Mouse (Mus musculus) embryonic facial prominence, embryonic 12.5 days (tissue): ENCODE data around the gene Zfyve27. TPM values are rescaled to one million over a fixed set of nuclear protein-coding genes. Genes with fewer than 3 reads are reported as not detected.

Source experiments
- ATAC-seq: fragments of 200-750 bp; cut with Nextera tagmentation; 2 replicates; pipeline ENCODE4 v1.8.0; 2017; ENCODE audit not compliant: insufficient number of reproducible peaks, insufficient read depth, low FRiP score, low TSS enrichment
- H3K27ac ChIP-seq: fragments of 300-500 bp; sonication (generic); 2 replicates; pipeline ENCODE4 v1.5.1; 2016; ENCODE audit warnings: mild to moderate bottlenecking
- H3K27me3 ChIP-seq: fragments of 300-500 bp; sonication (generic); 2 replicates; pipeline ENCODE4 v1.6.1; 2016; ENCODE audit warnings: mild to moderate bottlenecking, moderate library complexity
- H3K36me3 ChIP-seq: fragments of 300-500 bp; sonication (generic); 2 replicates; pipeline ENCODE4 v1.6.1; 2016; ENCODE audit warnings: mild to moderate bottlenecking
- H3K4me1 ChIP-seq: fragments of 300-500 bp; sonication (generic); 2 replicates; pipeline ENCODE4 v1.6.1; 2016
- H3K4me2 ChIP-seq: fragments of 300-500 bp; sonication (generic); replicated peaks from 2 replicates; pipeline ENCODE4 v1.6.1; 2016; ENCODE audit warnings: mild to moderate bottlenecking, moderate library complexity
- H3K4me3 ChIP-seq: fragments of 300-500 bp; sonication (generic); 2 replicates; pipeline ENCODE4 v1.5.1; 2016; ENCODE audit warnings: mild to moderate bottlenecking
- H3K9ac ChIP-seq: fragments of 300-500 bp; sonication (generic); 2 replicates; pipeline ENCODE4 v1.6.1; 2016; ENCODE audit warnings: mild to moderate bottlenecking, moderate library complexity
- H3K9me3 ChIP-seq: fragments of 300-500 bp; sonication (generic); 2 replicates; pipeline ENCODE4 v1.6.1; 2016; ENCODE audit warnings: mild to moderate bottlenecking, moderate library complexity
- WGBS: fragments of 180-500 bp; shearing (Covaris S2); methylation state at CpG from one replicate; pipeline ENCODE4 v1.1.7; 2016; 5-methylcytosine and 5-hydroxymethylcytosine counted together
- polyA plus RNA-seq: library from polyadenylated mRNA; unstranded; fragments of >200 nt; fragmentation: Nextera tagmentation; extraction: Ambion mirVana; gene quantifications from 2 replicates; pipeline ENCODE4 v1.2.1, GENCODE M21; 2016

The Zfyve27 gene
- 32.5 and 36.5 TPM in 2 replicates for polyA plus RNA-seq

DNA sequence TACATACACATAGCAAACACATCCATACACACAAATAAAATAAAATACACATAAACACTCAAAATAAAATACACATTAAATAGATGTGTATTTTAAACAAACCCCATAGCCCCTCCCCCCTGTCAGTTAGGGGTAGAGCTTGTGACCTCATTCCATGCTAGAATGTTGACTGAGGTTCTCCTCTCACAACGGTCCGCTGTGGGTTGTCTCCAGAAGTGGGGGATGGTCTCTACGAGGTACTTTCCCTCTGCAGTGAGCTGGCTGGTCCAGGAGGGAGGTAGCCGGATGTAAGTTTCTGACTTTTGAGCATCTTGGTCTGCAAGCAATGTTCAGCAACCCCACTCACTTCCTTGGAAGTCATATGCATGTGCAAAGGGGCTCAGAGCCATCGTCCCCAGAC, at the start of gene Zfyve27:
Gene Zfyve27 (plus strand): TSS at position 188 of the 400 bp plus-strand sequence.
- 75% methylated on average over 5 of the region's 5 CpGs for WGBS
- no peaks in the 10 kb centered on the region for H3K9me3 ChIP-seq
- no peaks in the 10 kb centered on the region for H3K4me1 ChIP-seq
- H3K36me3 ChIP-seq: no peaks in the 10 kb centered on the region
- H3K27ac ChIP-seq: no peak within 1 kb of the TSS
- no peak within 1 kb of the TSS for H3K4me2 ChIP-seq
- no peak within 1 kb of the TSS for H3K4me3 ChIP-seq
- H3K27me3 ChIP-seq: peaks cover 10% of the 10 kb centered on the region
- no peak within 1 kb of the TSS for H3K9ac ChIP-seq
- ATAC-seq: no peak

DNA sequence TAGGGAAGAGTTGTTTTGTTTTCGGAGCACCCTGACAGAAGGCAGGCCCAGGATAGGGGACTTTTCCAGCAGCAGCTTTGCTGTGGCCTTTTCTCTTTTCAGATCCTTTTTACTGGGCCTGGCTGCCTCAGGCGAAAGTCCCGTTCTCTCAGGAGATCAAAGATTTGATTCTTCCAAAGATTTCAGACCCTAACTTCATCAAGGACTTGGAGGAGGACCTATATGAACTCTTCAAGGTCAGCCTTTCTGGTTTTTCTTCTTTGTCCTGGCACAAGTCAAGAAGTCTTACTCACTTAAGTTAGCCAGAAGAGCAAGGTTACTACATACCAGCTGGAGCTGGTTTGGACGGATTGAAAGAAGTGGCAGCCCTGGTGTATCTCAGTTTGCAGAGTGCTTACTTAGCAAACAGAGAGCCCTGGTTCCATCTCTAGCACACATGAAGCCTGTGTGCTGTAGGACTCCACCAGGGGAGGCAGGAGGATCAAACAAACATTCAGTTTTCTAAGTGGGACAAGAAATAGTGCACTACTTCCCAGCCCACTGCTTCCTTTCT, 47.9 kb upstream of the Zfyve27 start:
- Histone ChIP-seq H3K4me2 (no peak overlapping the region), H3K27me3 (no peaks in the 10 kb centered on the region), H3K9ac (no peak overlapping the region), H3K4me1 (no peaks in the 10 kb centered on the region), H3K9me3 (no peaks in the 10 kb centered on the region), H3K27ac (no peak overlapping the region), H3K4me3 (no peak overlapping the region), H3K36me3 (peaks cover 67% of the 10 kb centered on the region)
- 84% methylated on average over 4 of the region's 4 CpGs for WGBS
- ATAC-seq: no peak

DNA sequence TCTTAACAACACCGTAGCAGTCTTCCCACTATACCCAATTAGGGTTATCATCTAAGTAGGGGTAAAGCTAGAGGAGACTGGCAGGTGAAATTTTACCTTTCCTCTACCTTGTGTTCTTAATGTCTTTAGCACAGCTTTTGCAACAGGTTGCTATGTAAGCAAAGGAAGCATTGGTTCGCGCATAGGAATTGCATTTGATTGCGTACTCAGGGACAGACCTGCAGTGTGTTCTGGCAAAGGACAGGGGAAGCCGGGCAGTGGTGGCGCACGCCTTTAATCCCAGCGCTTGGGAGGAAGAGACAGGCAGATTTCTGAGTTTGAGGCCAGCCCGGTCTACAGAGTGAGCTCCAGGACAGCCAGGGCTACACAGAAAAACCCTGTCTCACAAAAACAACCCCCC, 45.6 kb upstream of the Zfyve27 start:
- Histone ChIP-seq H3K36me3 (peaks cover 86% of the 10 kb centered on the region), H3K9me3 (no peaks in the 10 kb centered on the region), H3K27ac (no peak overlapping the region), H3K27me3 (no peaks in the 10 kb centered on the region), H3K4me1 (no peaks in the 10 kb centered on the region), H3K4me2 (no peak overlapping the region), H3K4me3 (no peak overlapping the region), H3K9ac (no peak overlapping the region)
- no peak for ATAC-seq
- WGBS: 95% methylated on average over 9 of the region's 9 CpGs

DNA sequence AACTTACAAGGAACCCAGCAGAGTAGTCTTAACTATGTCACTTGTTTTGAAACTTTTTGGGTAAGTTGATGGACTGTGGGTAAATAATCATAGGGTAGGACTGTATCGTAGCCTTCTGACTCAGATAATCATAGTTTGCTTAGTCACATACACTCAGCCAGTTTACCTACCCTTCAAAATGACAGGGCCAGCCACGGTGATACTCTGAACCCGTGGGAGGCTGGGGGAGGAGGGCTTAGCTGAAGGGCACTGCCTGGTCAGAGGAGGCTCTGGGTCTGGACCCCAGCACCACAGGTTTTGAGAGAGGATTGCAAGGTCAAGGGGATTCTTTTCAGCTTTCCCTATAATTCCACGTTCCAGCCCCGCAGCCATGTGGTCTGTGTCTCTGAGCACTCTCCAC, 45.2 kb upstream of the Zfyve27 start:
- no peak overlapping the region for H3K27ac ChIP-seq
- no peaks in the 10 kb centered on the region for H3K9me3 ChIP-seq
- H3K36me3 ChIP-seq: peaks cover 86% of the 10 kb centered on the region
- H3K4me3 ChIP-seq: no peak overlapping the region
- 87% methylated on average over 5 of the region's 5 CpGs for WGBS
- no peak overlapping the region for H3K4me2 ChIP-seq
- no peak for ATAC-seq
- no peak overlapping the region for H3K9ac ChIP-seq
- no peaks in the 10 kb centered on the region for H3K27me3 ChIP-seq
- H3K4me1 ChIP-seq: no peaks in the 10 kb centered on the region

DNA sequence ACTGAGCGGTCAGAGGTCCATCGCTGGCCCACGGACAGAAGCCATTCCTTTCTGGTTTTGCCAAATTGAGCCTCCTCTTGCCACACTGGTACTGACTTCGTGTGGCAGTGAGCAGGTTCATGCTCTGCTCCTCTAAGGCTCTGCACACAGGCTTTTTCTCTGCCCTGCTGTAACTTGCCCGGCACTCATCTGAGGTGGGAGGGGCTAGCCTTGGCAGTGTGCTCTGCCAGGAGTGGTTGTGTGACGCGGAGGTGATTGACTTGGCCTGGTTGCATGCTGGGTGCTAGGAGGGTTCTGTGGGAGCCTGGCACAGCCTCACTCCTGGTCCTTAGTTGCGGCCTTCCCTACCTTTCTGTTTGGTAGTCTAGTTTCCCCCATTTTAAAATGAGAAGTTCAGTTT, 43.3 kb upstream of the Zfyve27 start:
- 91% methylated on average over 8 of the region's 8 CpGs for WGBS
- Histone ChIP-seq H3K9ac (no peak overlapping the region), H3K4me2 (no peak overlapping the region), H3K27ac (no peak overlapping the region), H3K36me3 (peaks cover 88% of the 10 kb centered on the region), H3K27me3 (no peaks in the 10 kb centered on the region), H3K9me3 (no peaks in the 10 kb centered on the region), H3K4me3 (no peak overlapping the region), H3K4me1 (no peaks in the 10 kb centered on the region)
- ATAC-seq: no peak

DNA sequence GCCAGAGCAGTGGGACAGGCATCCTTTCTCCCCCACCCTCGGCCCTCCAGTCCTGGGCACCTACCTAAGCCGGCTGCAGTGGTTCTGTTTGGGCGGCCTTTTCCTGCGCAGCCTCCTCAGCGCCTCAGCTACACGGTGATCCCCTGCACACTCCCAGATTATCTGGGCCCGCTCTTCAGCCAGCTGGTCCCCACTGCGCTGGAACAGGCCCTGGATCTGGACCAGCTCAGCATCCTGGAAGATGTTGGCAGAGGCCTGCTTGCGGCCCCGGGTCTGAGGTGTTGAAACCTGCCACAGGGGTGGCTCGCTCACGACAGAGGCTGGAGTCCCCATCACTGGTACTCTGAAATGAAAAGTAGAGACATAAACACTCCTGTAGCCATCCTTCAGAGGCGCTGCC, 39.1 kb upstream of the Zfyve27 start:
- H3K4me1 ChIP-seq: peaks cover 13% of the 10 kb centered on the region
- ATAC-seq: no peak
- peaks cover 58% of the 10 kb centered on the region for H3K36me3 ChIP-seq
- no peak overlapping the region for H3K4me3 ChIP-seq
- H3K9me3 ChIP-seq: no peaks in the 10 kb centered on the region
- H3K27me3 ChIP-seq: no peaks in the 10 kb centered on the region
- H3K9ac ChIP-seq: no peak overlapping the region
- WGBS: 87% methylated on average over 13 of the region's 13 CpGs
- no peak overlapping the region for H3K27ac ChIP-seq
- no peak overlapping the region for H3K4me2 ChIP-seq

DNA sequence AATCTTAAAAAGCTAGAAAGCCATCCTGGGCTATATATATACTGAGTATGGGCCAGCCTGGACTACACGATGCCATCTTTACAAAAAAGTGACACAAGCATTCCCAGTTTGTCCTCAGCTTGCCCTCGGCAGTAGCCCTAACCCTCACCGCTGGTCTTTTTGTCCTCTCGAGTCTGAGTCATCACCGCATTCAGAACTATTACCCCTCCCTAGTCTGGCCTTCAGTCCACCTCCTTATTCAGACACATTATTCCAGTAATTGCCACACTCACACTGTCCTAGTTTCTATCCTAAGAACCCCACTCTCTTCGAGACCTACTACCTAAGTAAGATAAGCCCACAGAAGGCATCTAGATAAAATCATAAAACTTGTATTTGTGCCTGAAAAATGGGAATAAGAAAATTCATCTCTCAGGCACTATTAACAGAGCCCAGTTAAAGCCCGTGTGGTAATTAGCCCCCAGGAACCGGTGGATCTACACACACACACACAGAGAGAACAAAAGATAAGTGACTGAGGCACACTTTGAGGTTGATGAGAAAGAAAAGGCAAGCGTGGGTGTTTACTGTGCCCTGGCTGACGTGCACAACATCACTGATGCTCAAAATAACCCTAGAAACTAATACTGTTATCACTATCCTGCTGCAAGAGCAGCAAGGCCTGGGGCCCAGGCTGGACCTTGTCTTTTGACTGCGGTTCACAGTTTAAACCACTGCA, 38.1 kb upstream of the Zfyve27 start:
- Histone ChIP-seq H3K36me3 (peaks cover 48% of the 10 kb centered on the region), H3K4me3 (no peak overlapping the region), H3K9ac (no peak overlapping the region), H3K27ac (no peak overlapping the region), H3K4me1 (peaks cover 20% of the 10 kb centered on the region), H3K27me3 (no peaks in the 10 kb centered on the region), H3K9me3 (no peaks in the 10 kb centered on the region), H3K4me2 (no peak overlapping the region)
- ATAC-seq: no peak
- 86% methylated on average over 11 of the region's 11 CpGs for WGBS

DNA sequence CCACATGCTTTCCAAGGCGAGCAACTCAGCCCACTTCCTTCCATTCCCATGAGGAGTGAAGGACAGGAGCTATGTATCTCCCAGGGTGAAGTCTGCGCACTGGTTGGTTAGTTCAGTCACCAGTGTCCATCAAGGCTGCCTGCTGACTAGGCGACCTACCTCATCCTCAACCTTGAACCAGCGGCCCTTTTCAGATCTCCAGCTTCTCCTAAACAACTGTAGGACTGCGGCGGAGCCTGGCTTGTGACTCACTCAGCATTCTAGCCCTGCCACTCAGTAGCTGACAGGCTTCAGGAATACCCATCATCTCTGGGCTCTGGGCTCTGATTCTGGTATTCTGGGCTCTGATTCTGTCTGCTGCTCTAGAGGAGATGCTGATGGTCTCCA, 37.5 kb upstream of the Zfyve27 start:
- Histone ChIP-seq H3K4me3 (no peak overlapping the region), H3K27me3 (no peaks in the 10 kb centered on the region), H3K27ac (no peak overlapping the region), H3K4me1 (peaks cover 23% of the 10 kb centered on the region), H3K9ac (no peak overlapping the region), H3K36me3 (peaks cover 43% of the 10 kb centered on the region), H3K9me3 (no peaks in the 10 kb centered on the region), H3K4me2 (no peak overlapping the region)
- no peak for ATAC-seq
- 87% methylated on average over 6 of the region's 6 CpGs for WGBS

DNA sequence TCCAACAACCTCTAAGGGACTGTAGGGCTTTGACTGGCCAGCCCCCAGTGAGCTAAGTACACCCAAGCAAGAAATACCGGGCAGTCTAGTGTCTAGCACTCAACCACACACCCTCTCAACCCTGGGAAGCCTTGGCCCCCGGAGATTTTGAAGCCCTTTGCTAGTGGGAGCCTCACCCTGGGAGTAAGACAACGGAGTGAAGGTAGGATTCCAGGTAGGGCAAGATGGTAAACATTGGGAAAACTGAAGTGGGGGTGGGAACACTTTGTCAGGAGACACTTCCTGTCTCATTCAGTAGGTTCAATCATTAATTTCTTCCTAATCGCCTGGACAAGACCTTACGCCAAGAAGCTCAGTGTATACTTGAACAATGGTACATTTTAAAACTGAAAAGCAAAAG, 36.7 kb upstream of the Zfyve27 start:
- no peak overlapping the region for H3K27ac ChIP-seq
- peaks cover 35% of the 10 kb centered on the region for H3K36me3 ChIP-seq
- H3K4me1 ChIP-seq: peaks cover 23% of the 10 kb centered on the region
- no peaks in the 10 kb centered on the region for H3K9me3 ChIP-seq
- no peak overlapping the region for H3K9ac ChIP-seq
- no peak overlapping the region for H3K4me2 ChIP-seq
- no peak for ATAC-seq
- no peaks in the 10 kb centered on the region for H3K27me3 ChIP-seq
- 88% methylated on average over 5 of the region's 5 CpGs for WGBS
- no peak overlapping the region for H3K4me3 ChIP-seq

DNA sequence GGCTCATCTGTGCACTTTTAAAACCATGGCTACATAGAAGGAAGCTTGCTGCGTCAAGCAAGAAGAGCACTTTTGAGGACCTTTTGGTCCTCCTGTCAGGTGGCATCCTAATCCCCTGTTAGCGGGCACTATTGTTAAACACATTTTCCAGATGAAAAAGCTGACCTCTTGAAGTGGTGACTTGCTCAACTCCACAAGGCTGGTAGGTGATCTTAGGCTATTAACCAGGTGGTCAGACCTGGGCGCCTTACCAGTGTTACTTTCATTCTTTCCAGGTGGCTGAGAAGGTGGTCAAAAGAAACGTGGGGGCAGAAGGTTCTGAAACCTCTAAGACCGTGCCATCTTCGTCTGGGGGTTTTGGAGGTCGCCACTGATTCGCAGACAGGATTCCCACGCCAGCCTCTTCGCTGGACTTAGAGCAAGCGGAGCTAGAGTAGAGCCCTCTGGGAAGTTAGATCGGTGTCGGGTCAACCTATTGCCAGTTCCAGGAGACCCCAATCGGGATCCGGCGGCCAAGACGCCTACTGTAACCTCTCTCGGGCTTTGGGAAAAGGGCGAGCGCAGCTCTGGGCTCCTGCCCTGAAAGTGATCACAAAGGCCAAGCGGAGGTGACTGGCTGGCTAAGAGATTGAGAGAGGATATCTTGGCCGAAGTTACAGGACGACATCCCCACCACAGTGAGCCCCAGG, 35.6 kb upstream of the Zfyve27 start:
- Histone ChIP-seq H3K4me3 (peak overlapping the region; percentile 61), H3K27ac (peak overlapping the region; percentile 81), H3K9ac (peak overlapping the region; percentile 79), H3K4me2 (peak overlapping the region; percentile 82), H3K27me3 (no peaks in the 10 kb centered on the region), H3K4me1 (peaks cover 23% of the 10 kb centered on the region), H3K9me3 (no peaks in the 10 kb centered on the region), H3K36me3 (peaks cover 23% of the 10 kb centered on the region)
- WGBS: 5% methylated on average over 23 of the region's 23 CpGs
- no peak; the same call in 1 of the 2 replicates for ATAC-seq

DNA sequence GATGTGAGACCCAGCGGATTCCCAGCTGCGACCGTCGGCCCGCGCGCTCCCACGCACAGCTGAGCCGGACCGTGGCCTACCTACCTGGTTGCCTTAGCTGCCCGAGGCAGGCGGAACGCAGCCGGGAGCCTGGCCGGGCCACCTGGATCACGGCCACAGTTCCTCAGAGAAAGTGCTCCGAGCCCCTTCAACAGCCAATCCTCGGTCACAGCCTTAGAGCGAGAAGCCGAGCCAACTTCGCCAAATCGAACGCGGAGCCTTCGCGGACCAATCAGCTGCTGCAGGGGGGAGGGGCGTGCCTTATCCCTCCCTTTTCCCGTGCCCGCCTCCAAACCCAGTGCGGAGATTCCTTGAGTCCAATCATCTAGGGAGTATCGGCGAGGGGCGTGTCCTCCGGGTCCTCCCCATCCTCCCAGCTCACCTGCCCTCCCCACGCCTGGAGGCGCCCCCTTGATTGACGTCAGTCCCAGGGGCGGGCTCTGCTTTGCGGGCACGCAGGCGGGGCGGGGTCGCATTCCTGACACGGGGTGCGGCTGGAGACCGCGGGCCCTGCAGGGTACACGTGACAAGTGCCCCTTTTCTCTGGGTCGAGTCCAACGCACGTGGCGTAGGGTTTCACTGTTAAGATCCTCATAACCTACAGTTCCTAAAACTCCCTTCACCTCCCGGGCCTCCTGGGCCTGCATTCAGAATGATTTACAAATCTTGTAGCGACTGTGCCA, 34.8 kb upstream of the Zfyve27 start, which contains the start of gene Avpi1:
Gene Avpi1 (minus strand): TSS at position 273 of the 722 bp plus-strand sequence.
- ATAC-seq: peak; percentile 96
- H3K27ac ChIP-seq: peak within 1 kb of the TSS; percentile 83
- peaks cover 16% of the 10 kb centered on the region for H3K36me3 ChIP-seq
- under 1% methylated on average over 54 of the region's 54 CpGs for WGBS
- H3K4me2 ChIP-seq: peak within 1 kb of the TSS; percentile 82
- no peaks in the 10 kb centered on the region for H3K9me3 ChIP-seq
- H3K4me1 ChIP-seq: peaks cover 23% of the 10 kb centered on the region
- H3K27me3 ChIP-seq: no peaks in the 10 kb centered on the region
- peak within 1 kb of the TSS; percentile 79 for H3K9ac ChIP-seq
- H3K4me3 ChIP-seq: peak within 1 kb of the TSS; percentile 61
